Mouse (Mus musculus): ENCODE data around the gene Cldn24.
A peak's percentile ranks its signal among the peaks of the same experiment; 100 is the strongest.
"Not testable (repeated sequence)": the region's sequence is repeated elsewhere in the genome, so short reads cannot be mapped to it uniquely, and the experiment has no call there.

The Cldn24 gene

GRCm38 (mm10) chr8:47821843-47822242 lies at the start of gene Cldn24:
Cldn24 (plus strand) TSS chr8:47822143.
- DNase-seq (ENCODE audit: low spot score) = no peak

- no peak for DNase-seq (ENCODE audit: low spot score)
These were observed 49.0 kb upstream of the Cldn24 start for GRCm38 (mm10) chr8:47772986-47773385.

GRCm38 (mm10) chr8:47777415-47777814 lies 44.5 kb upstream of the Cldn24 start:
- no peak for DNase-seq (ENCODE audit: low spot score)

DNA sequence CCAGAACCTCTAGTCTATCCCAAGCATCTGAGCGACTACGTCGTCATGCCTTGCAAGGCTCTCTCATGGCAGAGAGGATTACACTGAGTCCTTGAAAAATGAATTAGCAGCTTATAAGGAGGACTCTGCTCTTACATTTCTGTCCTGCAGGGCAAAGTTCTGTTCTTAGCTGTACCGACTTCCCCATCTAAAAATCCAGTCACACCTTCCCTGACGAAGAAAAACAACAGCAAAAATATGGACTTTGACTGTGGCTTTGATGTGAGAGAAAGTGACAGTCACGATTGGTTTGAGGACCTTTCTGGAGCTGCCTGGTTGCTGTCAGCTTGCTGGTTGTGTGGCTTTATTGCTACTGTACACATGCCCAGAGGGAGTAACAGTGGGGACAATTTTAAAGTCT lies 42.4 kb upstream of the Cldn24 start:
- no peak for DNase-seq (ENCODE audit: low spot score)

DNA sequence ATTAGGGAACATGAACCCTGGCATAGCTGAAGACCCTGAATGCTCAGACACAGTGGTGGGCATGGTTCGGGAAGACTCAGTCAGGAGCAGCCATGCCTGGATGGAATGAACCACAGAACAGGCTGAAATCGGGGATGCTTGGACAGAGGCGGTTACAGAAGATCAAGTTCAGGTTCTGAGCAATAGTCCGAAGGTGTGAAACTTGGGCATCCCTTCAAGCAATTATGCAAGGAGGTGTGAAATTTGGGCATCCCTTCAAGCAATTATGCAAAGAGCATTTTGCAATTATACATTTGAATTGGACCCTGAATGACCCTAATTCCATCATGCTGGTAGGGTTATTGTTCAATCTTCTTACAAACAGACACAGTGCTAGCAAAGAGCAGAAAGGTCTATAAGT lies 40.1 kb upstream of the Cldn24 start:
- DNase-seq (ENCODE audit: low spot score) = no peak

GRCm38 (mm10) chr8:47783544-47783943 lies 38.4 kb upstream of the Cldn24 start:
- no peak for DNase-seq (ENCODE audit: low spot score)

GRCm38 (mm10) chr8:47783944-47784343 lies 38.0 kb upstream of the Cldn24 start:
- no peak for DNase-seq (ENCODE audit: low spot score)

DNA sequence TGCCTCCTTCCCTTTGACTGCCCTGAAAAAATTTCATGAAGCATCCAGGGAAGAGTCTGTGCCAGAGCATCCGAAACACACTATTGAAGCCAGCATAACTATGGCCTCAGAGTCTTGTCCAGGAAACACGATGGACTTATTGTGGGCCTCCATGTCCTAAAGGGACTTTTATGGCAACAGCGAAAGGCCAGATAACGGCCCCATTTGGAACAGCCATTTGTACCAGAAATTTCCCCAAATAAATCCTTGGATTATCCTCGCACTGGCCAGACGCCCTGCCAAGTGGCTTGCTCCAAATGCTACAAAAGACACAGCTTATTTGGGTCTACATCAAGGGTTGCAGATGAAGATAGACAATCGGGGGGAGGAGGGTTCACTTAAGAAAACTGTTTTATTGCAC lies 37.5 kb upstream of the Cldn24 start:
- no peak for DNase-seq (ENCODE audit: low spot score)

- DNase-seq (ENCODE audit: low spot score) = no peak
These were observed 35.6 kb upstream of the Cldn24 start for GRCm38 (mm10) chr8:47786323-47786722.

DNA sequence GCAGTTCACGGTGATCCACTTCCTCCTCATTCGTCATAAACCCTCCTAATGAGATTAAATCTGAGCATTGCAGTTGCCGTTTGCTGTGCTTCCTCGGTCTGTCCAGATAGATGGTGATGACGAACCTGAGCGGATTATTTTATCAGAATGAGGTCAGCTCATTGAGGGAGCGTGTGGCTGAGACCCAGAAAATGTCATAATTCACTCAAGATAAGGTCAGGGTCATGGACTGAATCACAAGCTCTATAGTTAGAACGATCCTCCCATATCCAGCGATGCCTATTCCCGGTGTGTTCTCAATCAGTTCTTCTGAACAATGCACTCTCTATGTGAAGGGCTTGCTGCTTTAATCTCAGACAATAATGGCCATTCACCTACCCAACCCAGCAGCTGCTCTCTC lies 34.2 kb upstream of the Cldn24 start:
- DNase-seq (ENCODE audit: low spot score) = peak; percentile 49

DNA sequence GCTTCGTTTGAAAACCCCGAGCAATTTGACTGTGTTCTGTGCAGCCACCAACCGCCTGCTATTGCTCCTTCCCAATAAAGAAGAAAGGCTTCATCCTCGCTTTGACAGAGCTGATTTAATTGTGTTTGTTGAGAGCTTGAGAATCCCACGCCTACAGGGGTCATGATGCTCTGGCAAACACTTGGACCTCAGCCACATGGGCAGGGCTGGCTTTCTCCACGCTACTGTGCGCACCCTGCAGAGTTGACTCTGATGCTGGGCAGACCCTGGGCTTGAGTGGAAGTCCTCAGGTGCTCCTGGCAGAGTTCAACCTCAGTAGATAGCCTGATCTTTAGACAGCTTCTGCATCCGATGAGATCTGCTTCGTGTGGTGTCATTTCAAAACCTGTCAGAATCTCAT lies 30.0 kb upstream of the Cldn24 start:
- DNase-seq (ENCODE audit: low spot score) = no peak

- no peak for DNase-seq (ENCODE audit: low spot score)
These were observed 22.5 kb upstream of the Cldn24 start for GRCm38 (mm10) chr8:47799438-47799837.

- no peak for DNase-seq (ENCODE audit: low spot score)
These were observed 19.6 kb upstream of the Cldn24 start for GRCm38 (mm10) chr8:47802349-47802748.

- no peak for DNase-seq (ENCODE audit: low spot score)
These were observed 17.7 kb upstream of the Cldn24 start for GRCm38 (mm10) chr8:47804262-47804661.

DNA sequence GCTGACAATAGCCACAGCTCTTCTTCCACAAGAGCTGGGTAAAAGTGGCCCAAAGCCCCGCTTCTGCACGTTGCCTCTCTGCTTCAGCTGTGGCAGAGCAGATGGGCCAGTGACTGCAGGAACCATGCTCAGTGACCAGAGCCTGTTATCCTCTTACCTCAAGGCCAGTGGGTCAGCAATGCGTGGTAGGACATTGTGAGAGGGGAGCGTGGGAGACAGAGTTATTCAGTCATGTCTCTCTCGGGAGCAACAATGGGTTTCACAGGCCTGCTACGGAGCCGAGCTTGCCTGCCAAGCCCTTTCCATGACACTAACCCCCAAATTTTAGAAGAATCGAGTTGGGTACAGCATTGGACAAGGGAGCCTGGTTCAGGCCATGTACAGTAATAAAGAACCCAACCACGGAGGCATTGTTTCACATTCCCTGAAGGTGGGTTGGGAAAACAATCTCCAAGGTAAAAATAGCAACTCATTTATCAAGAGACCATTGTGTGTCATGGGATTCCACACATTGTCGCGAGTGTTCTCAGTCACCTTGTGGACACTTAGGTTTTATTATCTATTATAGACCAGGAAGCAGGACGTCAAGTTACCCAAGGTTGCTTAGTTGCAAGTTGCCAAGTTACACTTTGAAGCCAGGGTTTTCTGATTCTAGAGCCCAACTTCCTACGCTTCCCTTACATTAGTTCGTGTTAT lies 11.8 kb upstream of the Cldn24 start:
- no peak for DNase-seq (ENCODE audit: low spot score)

- no peak for DNase-seq (ENCODE audit: low spot score)
These were observed 11.3 kb upstream of the Cldn24 start for GRCm38 (mm10) chr8:47810666-47811015.

DNA sequence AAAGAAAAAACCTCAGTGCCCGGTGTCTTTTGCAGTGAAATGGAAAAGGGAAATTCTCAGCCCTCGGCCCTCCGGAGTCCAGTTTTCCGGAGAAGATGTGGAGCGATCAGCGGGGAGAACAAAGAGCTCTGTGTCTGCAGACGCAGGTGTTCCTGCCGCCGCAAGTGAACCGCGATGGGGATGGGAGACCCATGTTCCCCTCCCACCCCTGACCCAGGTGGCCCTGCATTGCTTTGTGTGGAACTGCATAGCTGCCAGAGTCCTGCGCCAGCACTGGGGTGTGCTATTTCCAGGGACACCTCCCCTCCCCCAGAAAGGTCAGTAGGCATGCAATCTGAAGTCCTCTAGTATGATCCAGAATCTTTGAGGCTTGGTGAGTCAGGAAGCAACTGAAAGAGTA lies 10.7 kb upstream of the Cldn24 start:
- DNase-seq (ENCODE audit: low spot score) = no peak

GRCm38 (mm10) chr8:47819034-47819433 lies 2.9 kb upstream of the Cldn24 start:
- no peak for DNase-seq (ENCODE audit: low spot score)

- no peak for DNase-seq (ENCODE audit: low spot score)
These were observed 800 bp upstream of the Cldn24 start for GRCm38 (mm10) chr8:47820914-47821772.

GRCm38 (mm10) chr8:47822541-47822940 lies 598 bp downstream of the Cldn24 start:
- DNase-seq (ENCODE audit: low spot score) = not testable (repeated sequence)

DNA sequence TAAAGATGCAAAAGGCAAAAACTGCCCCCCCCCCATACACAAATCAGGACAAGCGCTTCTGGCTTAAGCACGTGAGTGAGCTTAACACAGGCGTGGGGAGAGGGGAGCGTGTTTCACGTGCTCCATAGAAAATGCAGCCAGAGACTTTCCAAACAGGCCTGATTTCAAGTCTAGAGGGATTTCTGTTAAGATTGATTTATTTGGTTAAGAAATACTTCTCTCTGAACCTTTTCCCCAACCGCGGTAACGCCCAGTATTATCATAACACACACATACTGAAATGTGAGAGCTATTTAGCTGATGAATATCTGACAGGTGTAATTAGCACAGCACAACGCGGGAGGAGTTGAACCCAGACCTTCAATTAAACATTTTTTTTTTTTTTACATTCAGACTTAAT lies 1.8 kb downstream of the Cldn24 start:
- no peak for DNase-seq (ENCODE audit: low spot score)

DNA sequence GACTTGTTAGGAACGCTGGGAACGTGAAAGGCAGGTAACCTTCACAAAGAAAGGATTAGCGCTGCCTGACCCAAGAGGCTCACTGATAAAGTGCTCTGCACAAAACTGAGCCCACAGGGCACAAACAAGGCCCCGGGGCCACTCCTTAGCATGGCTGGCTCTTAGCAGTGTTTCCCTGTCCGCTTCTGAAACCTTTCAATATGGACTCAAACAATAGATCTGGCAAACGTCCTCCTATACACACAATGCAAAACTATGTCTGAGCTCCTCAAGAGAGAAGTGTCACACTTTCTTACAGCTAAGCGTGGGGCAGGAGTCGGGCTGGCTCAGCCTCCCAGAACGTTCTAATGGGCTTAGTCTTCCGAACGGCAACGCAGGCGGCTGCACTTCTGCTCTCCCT lies 2.2 kb downstream of the Cldn24 start, which contains the start of gene Cldn22:
TSS of gene Cldn22 (plus strand) at position 301 of the 400 bp plus-strand sequence.
- no peak for DNase-seq (ENCODE audit: low spot score)

GRCm38 (mm10) chr8:47825596-47825995 lies 3.7 kb downstream of the Cldn24 start:
- DNase-seq (ENCODE audit: low spot score) = no peak

Measured in retina, embryonic 14.5 days (tissue).